Mouse (Mus musculus) CD4-positive helper T cell, adult 2 months (primary cell): ENCODE results near the gene Elp1.

Source experiments
- DNase-seq: peaks from one replicate; pipeline ENCODE4 v3.0.0-alpha.2; 2012; ENCODE audit warnings: low read depth, missing footprints, low spot score

The Elp1 gene

GRCm38 (mm10) chr4:56713155-56713554 lies 89.0 kb downstream of the Elp1 start:
- no peak for DNase-seq

DNA sequence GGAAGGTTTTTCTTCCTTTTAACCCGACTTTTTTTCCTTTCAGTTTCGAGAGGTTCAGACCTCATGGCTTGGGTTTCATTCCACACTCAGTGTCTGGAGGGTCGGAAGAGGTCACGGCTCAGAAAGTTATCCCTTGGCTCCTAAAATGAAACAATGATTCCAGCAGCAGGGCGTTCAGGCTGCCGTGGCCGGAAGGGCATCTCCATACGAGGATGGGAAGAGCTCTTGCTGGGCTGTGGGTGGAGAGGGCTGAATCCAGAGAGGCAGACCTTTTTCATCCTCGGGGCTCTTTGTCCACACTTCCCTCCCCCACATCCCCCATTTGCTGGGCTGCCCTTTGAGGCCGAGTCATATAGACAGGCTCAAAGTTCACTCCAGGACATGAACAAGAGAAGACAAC lies 99.9 kb downstream of the Elp1 start:
- DNase-seq, result no peak
